Mouse (Mus musculus) heart, postnatal 36 days (tissue): ENCODE measurements around the gene 2610008E11Rik. TPM values are rescaled to one million over a fixed set of nuclear protein-coding genes. Genes with fewer than 3 reads are reported as not detected.
A peak's percentile ranks its signal among the peaks of the same experiment; 100 is the strongest.
"Not testable (repeated sequence)": the region's sequence is repeated elsewhere in the genome, so short reads cannot be mapped to it uniquely, and the experiment has no call there.

ENCODE experiments used
- DNase-seq, 2 experiments: peaks; one replicate each; pipeline ENCODE4 v3.0.0; 2021 to 2022
- intact Hi-C: fragments of 180-260 bp; cut with DNase I; formaldehyde crosslinking; loops from one replicate; pipeline ENCODE4 v1.15.1; 2025
- total RNA-seq, 2 experiments: library from RNA; stranded (reverse); gene quantifications; 2 replicates each; pipeline ENCODE4 v1.2.3; 2021

Gene 2610008E11Rik
- total RNA-seq, result 10 to 100 TPM; 12.5 to 12.8 TPM

DNA sequence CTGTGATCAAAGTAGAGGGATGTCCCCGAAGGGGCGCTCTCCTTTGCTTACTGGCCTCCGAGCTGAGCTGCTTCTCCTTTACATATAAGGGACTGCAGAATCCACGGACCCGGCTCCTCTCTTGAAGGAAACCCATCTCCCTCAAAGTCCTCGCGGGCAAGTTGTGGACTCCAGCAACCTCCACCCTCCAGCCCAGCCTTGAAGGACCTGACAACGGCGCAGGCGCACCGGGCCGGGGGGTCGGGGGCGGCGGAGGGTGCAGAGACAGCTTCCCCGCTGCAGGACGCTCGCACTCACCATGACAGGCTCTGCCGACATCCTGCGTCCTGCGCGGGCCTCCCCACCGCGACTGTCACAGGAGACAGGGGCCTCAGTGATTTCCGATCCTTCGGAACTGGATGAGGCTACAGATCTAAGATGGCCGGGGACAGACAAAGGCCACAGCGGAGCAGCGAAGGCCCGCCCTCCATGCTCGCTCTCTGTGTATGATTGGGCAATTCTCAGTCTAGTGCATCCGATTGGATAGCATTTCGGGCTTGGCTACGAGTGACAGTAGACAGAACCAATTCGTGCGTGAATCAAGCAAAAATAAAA lies at the start of gene 2610008E11Rik:
2610008E11Rik (minus strand) TSS at position 440 of the 594 bp plus-strand sequence.
- intact Hi-C loops, result loop anchor here (5.0 to 10.0 kb wide), 2 partner anchors 512 to 685 kb away; partner anchors contain the start of gene Rrp1
- peak; percentile 88 to 91 for DNase-seq

DNA sequence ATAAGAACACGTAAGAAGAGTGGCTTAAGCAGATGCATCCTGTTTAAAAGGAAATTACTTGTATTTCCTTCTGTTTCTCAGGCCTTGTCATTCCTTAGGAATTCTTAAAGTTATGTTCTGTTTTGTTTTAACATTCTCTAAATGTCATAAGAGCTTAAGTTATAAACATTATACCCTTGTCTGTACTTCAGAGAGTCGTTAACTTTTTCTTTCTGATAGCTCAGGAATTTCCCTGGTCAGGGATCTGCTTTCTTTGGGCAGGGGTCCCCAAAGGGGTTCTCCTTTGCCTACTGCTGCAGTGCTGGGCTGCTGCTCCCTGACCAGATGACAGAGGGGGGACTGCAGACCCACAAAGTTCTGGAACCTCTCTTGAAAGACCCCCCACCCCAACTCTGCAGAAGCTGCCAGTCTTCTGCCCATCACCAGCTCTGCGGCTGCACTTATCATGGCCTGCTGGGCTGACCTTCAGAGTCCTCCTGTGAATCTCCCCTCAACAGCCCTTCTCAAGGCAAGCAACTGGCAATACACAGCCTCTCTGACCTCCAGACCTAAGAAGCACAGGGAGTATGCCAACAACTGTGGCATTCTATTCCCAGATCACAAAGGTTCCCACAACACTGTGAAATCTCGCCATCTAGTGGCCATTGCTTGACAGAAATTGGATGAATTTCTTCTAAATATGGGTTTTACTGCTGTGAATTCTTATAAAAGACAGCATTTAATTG lies 18.9 kb upstream of the 2610008E11Rik start:
- peak; percentile 38 to 42 for DNase-seq

DNA sequence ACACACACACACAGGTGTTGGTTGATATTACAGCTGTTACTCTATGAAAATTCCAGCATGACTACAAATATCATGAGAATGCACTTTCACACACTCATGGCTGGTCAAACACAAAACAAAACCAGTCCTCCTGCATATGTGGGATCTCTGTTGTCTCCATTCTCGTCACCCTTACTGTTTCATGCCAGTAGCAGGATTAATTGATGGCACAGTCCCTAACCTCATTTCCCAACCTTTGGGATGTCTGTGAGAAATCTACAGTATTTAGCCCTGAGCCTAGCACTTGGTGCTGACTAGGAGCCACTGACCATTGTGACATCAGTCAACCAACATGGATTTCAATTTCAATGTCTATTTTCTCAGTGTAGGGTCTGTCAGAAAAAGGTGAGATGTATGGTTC lies 17.7 kb upstream of the 2610008E11Rik start:
- intact Hi-C loops, result no loop called here
- DNase-seq, result no peak

More for the DNA sequence above, 18.9 kb upstream of the 2610008E11Rik start:
- intact Hi-C loops, result loop anchor here (1.0 kb wide), 1 partner anchor 360 kb away; no protein-coding TSS in a partner anchor

DNA sequence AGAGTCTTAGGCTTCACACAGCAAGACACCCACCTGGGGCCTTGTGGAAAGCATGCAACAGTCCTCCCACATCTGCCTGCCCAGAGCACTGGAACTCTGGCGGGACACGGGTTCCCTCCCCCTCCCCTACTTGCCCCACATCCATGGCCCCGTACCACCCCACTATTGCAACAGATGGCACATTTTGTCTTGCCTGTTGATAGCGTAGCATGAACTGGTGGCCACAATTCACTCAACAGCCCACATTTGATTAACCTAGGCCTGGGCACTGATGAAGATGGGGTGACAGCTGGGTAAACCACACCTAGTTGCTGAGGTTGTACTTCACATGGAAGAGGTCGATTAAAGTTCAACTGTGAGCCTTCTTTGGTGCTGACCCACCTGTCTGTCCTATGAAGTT lies 13.1 kb upstream of the 2610008E11Rik start:
- DNase-seq, result no peak
- intact Hi-C loops, result no loop called here

DNA sequence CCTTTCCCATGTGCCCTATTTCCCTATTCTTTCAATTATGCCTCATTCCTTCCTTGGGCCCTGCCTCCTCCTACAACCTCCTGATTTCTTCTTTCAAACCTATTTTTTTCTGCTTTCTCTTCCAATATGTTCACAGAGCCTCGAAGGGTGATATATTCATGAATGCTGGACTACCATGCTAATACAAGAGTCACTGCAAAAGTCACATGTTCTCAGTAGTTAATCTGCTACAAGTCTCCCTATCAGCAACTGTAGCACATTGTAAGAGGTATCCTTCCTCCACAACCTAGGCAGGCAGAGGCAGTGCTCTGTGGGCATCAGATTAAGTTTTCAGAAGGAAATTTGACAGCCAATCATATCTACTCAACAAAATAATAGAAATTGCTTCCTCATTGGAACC lies 11.8 kb upstream of the 2610008E11Rik start:
- no peak for DNase-seq
- intact Hi-C loops, result no loop called here

DNA sequence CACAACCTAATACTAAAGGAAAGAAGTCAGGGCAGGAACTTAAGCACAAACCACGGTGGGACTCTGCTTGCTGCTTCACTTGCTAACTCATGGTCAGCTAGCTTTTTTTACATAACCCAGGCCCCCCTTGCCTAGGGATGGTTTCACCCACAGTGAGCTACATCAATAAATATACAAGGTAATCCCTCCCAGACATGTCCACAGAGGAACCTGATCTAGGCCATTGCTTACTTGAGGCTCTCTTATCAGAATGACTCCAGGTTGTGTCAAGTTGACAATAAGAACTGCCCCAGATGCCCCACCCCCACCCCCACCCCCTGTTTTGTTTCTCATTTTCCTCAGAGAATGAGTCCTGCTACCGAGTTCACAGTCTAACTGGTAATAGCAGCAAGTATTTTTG lies 10.1 kb upstream of the 2610008E11Rik start:
- intact Hi-C loops, result no loop called here
- DNase-seq, result no peak

DNA sequence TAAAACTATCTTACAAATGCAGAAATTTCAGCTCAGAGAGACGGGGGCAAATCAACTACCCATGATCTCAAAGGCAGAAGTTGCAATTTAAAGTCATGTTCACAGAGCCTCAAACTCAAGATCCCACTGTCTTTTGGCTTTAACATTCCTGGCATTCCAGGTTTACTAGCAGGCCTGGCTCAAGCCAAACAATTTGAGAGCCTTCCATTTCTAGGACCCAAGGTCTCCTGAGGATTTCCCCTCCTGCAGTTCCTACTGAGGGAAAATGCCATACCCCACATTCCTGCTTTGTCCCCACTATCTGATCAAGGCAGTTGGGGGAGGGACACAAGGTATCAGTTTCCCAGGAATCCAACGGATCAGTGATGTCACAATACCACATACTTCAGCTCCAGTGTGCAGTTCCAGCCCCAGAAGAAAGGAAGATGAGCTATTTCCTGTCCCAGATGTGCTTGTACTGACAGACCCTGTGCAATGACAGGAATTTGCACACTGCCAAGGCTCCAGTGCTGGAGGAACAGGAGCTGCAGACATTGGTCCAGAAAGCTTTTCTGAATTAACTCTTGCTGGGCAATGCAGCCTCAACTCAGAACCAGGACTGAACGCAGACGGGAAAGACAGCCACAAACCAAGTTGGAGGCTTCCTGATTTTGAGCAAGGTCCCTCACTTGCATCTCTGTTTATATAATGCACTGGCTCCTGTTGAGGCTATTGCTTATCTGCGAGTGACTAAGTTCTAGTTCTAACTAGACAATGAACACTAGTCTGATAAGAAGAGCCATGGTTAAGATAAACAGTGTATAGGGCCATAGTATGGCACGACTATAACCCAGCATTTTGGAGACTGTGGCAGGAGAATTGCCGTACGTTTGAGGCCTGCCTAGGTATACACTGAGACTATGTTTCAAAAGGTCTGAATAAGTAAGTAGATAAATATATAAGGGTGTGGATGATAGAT lies 9.2 kb upstream of the 2610008E11Rik start:
- DNase-seq, result no peak
- intact Hi-C loops, result no loop called here

DNA sequence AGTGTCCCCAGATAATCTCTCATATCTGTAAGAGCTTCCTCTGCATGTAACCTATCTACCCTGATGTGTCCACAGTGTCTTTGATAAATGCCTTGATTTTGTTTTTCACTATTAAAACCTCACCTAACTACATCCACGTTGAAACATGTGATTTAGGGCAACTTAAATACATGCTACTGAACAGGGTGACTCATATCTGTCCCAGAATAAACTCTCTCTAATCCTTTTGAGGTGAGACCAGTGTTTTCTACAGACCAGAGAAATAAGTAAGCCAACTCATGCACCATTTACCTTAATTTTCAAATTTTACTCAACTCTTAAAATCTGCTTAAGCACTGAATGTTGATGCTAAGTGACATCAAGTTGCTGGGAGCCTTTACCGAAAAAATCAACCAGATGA lies 694 bp downstream of the 2610008E11Rik start:
- peak in 1 of 2 experiments; percentile 4 for DNase-seq
- intact Hi-C loops, result loop anchor here (5.0 to 10.0 kb wide), 2 partner anchors 512 to 684 kb away; partner anchors contain the start of gene Rrp1

DNA sequence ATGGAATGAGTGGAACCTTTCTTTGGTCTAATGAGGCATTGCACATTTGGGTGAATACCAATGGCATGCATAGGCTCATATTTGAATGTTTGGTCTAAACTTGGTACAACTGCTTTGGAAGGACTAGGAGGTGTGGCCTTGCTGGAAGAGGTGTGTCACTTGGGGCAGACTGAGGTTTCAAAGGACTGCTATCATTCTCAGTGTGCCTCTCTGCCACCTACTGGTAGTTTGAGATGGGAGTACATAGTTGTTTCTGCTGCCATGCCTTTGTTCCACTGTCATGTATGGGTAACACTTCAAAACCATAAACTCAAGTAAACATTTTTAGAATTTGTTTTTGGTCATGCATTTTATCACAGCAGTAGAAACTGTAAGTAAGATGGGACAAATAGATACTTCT lies 5.7 kb downstream of the 2610008E11Rik start:
- no peak for DNase-seq
- intact Hi-C loops, result loop anchor here (10.0 kb wide), 1 partner anchor 507 kb away; no protein-coding TSS in a partner anchor

DNA sequence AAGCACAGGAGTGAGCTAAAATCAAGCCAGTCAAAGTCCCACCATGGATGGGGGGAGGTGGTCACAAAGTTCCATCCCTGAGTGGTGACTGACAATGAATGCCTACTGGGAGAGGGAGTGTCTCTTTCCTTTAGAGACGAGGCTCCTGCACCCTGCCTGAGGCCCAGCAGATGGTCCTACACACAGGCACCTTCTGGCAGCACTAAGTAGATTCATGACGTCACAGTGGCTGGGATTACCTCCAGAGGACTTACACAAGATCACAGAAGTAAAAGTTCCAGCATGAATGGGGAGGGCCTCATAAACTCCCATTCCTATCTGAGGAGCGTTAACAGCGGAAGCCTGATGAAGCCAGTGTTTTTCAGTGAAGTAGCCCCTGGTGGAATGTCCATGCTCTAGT lies 8.4 kb downstream of the 2610008E11Rik start:
- intact Hi-C loops, result no loop called here
- DNase-seq, result no peak

DNA sequence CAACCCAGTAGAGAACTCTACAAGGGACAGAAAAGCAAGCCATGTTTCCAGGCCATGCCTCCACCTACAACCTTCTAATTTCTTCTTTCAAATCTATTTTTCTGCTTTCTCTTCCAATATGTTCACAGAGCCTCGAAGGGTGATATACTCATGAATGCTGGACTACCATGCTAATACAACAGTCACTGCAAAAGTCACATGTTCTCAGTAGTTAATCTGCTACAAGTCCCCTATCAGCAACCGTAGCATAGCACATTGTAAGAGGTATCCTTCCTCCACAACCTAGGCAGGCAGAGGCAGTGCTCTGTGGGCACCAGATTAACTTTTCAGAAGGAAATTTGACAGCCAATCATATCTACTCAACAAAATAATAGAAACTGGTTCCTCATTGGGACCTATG lies 10.8 kb downstream of the 2610008E11Rik start:
- intact Hi-C loops, result no loop called here
- DNase-seq, result no peak

DNA sequence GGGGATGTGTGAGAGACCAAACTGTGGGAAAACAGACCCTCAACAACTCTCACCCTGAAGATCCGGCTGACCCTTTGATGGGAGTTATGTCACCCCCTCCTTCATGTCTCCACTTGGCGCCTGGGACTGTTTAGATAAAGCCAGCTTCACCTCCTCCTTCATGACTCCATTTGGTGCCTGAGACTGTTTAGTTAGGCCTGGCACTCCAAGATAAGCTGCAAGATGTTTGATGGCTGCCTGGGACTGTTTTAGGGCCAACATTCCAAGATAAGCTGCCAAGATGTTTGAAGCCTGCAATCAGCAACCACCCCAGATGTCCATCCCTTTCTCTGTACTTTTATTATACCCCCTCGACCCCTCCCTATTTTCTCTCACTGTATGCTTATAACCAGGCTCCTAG lies 40.0 kb downstream of the 2610008E11Rik start:
- DNase-seq, intact Hi-C loops: not testable (repeated sequence)

DNA sequence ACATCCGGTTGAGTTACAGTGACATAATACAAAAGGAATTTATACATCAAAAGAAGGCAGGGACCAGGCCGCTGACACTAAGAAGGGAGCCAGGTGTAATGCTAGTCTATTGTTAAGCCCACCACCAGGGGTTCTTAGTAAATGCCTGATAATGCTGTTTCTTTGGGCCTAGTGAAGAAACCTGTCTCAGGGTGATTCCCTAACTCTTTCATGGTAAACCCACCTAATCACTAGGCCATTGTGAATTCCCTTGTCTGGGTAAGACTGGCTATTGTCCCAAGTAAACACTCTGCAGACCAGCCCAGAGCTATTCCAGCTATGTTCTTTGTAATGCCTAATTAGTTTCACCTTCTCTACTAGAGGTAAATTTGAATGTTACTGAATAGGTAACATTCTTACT lies 54.9 kb downstream of the 2610008E11Rik start:
- DNase-seq, intact Hi-C loops: not testable (repeated sequence)

DNA sequence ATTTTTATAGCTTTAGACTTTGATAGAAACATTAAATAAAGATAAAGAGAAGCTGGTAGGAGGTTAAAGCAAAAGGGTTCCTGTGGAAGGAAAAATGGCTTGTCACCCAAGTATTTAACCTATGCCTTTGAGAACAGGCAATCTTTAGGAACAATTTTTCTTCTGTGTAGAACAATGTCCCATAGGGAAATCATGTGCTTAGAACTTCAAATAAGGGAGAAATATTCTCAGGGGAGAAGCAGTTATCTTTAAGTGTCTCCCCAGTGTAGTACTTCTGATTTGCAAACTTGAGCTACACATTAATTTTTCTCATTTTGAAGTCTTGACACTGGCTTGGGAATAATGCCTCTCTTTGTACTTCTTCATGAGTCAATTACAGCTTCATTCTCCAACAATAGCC lies 69.0 kb downstream of the 2610008E11Rik start, which contains the start of gene Olfr57:
Olfr57 (plus strand) TSS at position 301 of the 400 bp plus-strand sequence.
- intact Hi-C loops, result no loop called here
- DNase-seq, result no peak

Other genes starting within 250 kb of the 2610008E11Rik start
- gene Olfr1356, start 245.4 kb downstream of the 2610008E11Rik start, total RNA-seq, result not detected
- gene Olfr1355, start 222.1 kb downstream of the 2610008E11Rik start, total RNA-seq, result not detected
- gene Olfr1354, start 184.4 kb downstream of the 2610008E11Rik start, total RNA-seq, result not detected
- not detected for gene Olfr8, start 147.0 kb downstream of the 2610008E11Rik start, total RNA-seq
- not detected for gene Olfr1353, start 134.3 kb downstream of the 2610008E11Rik start, total RNA-seq
- not detected for gene Olfr1352, start 116.5 kb downstream of the 2610008E11Rik start, total RNA-seq
- gene Olfr1351, start 85.1 kb downstream of the 2610008E11Rik start, total RNA-seq, result not detected
- gene Olfr57, start 68.9 kb downstream of the 2610008E11Rik start, total RNA-seq, result not detected
- not detected for gene Vmn2r80, start 51.2 kb upstream of the 2610008E11Rik start, total RNA-seq
- not detected for gene Vmn2r81, start 150.1 kb upstream of the 2610008E11Rik start, total RNA-seq